Mouse (Mus musculus): ENCODE measurements around the gene Katnal1. TPM values are rescaled to one million over a fixed set of nuclear protein-coding genes. Genes with fewer than 3 reads are reported as not detected.

Katnal1 gene
- polyA plus RNA-seq, 2 experiments = 5.1 to 7.6 TPM

- Histone ChIP-seq H3K27ac (peak overlapping the region; percentile 34), H3K9ac (replicated peaks) (peak overlapping the region; percentile 59), H3K36me3 (replicated peaks; ENCODE audit: control insufficient read depth, insufficient read depth, low read depth) (no peaks in the 10 kb centered on the region), H3K4me1 (replicated peaks; ENCODE audit: control insufficient read depth in 2 of 2, insufficient read depth in 2 of 2, low read length in 1 of 2) (peaks cover 8 to 32% of the 10 kb centered on the region in 2 experiments), H3K9me3 (ENCODE audit: control insufficient read depth, low read length) (no peaks in the 10 kb centered on the region), H3K4me2 (ENCODE audit: low read depth) (peak overlapping the region; percentile 95), H3K27me3 (ENCODE audit: control insufficient read depth, insufficient read depth, low read length) (no peaks in the 10 kb centered on the region), H3K4me3 (ENCODE audit: insufficient read depth in 1 of 2, low read depth in 2 of 2, low read length in 2 of 2) (peak overlapping the region; percentile 54 to 60)
- ATAC-seq (ENCODE audit: insufficient read depth) (peak; percentile 68), DNase-seq (ENCODE audit: low read depth in 3 of 3, low spot score in 3 of 3) (no peak)
- TF ChIP-seq CTCF (IDR thresholded peaks at IDR 0.05; ENCODE audit: low read depth) = no peak
- no peak for TF ChIP-seq EP300 (IDR thresholded peaks at IDR 0.05; ENCODE audit: low read depth)
- WGBS (ENCODE audit: insufficient replicate concordance) = 3% methylated on average over 38 of the region's 39 CpGs
Observed at GRCm38 (mm10) chr5:148959068-148959990, 30.2 kb upstream of the Katnal1 start.

- H3K9ac ChIP-seq (replicated peaks) = peak overlapping the region; percentile 59
Observed at GRCm38 (mm10) chr5:148958355-148958754, 29.2 kb upstream of the Katnal1 start.

GRCm38 (mm10) chr5:148956898-148957535, 27.9 kb upstream of the Katnal1 start:
- no peaks in the 10 kb centered on the region for H3K27me3 ChIP-seq (ENCODE audit: control insufficient read depth, insufficient read depth, low read length)
- no peak for TF ChIP-seq EP300 (IDR thresholded peaks at IDR 0.05; ENCODE audit: low read depth)
- TF ChIP-seq CTCF (IDR thresholded peaks at IDR 0.05; ENCODE audit: low read depth) = no peak
- H3K4me2 ChIP-seq (ENCODE audit: low read depth) = no peak overlapping the region; the same call in 1 of the 2 replicates
- H3K9ac ChIP-seq (replicated peaks) = no peak overlapping the region
- no peak for DNase-seq (ENCODE audit: low read depth in 3 of 3, low spot score in 3 of 3)
- H3K9me3 ChIP-seq (ENCODE audit: control insufficient read depth, low read length) = no peaks in the 10 kb centered on the region
- H3K4me1 ChIP-seq (replicated peaks; ENCODE audit: control insufficient read depth in 2 of 2, insufficient read depth in 2 of 2, low read length in 1 of 2) = peaks cover 7 to 30% of the 10 kb centered on the region in 2 experiments
- no peaks in the 10 kb centered on the region for H3K36me3 ChIP-seq (replicated peaks; ENCODE audit: control insufficient read depth, insufficient read depth, low read depth)
- WGBS (ENCODE audit: insufficient replicate concordance) = 29% methylated on average over 9 of the region's 9 CpGs
- no peak overlapping the region for H3K4me3 ChIP-seq (ENCODE audit: insufficient read depth in 1 of 2, low read depth in 2 of 2, low read length in 2 of 2)
- no peak for ATAC-seq (ENCODE audit: insufficient read depth)
- no peak overlapping the region for H3K27ac ChIP-seq

More at GRCm38 (mm10) chr5:148958355-148958754, 29.2 kb upstream of the Katnal1 start:
- Histone ChIP-seq H3K27me3 (ENCODE audit: control insufficient read depth, insufficient read depth, low read length) (no peaks in the 10 kb centered on the region), H3K4me2 (ENCODE audit: low read depth) (peak overlapping the region; percentile 95), H3K27ac (no peak overlapping the region), H3K36me3 (replicated peaks; ENCODE audit: control insufficient read depth, insufficient read depth, low read depth) (no peaks in the 10 kb centered on the region), H3K4me1 (replicated peaks; ENCODE audit: control insufficient read depth in 2 of 2, insufficient read depth in 2 of 2, low read length in 1 of 2) (peaks cover 7 to 30% of the 10 kb centered on the region in 2 experiments), H3K4me3 (ENCODE audit: insufficient read depth in 1 of 2, low read depth in 2 of 2, low read length in 2 of 2) (peak overlapping the region in 1 of 2 experiments; percentile 60; a peak in 1 of 4 replicates), H3K9me3 (ENCODE audit: control insufficient read depth, low read length) (no peaks in the 10 kb centered on the region)
- WGBS (ENCODE audit: insufficient replicate concordance) = 32% methylated on average over 9 of the region's 9 CpGs
- DNase-seq (ENCODE audit: low read depth in 3 of 3, low spot score in 3 of 3) (no peak), ATAC-seq (ENCODE audit: insufficient read depth) (no peak)
- TF ChIP-seq CTCF (IDR thresholded peaks at IDR 0.05; ENCODE audit: low read depth) (peak; percentile 87), EP300 (IDR thresholded peaks at IDR 0.05; ENCODE audit: low read depth) (no peak)

GRCm38 (mm10) chr5:148956091-148956490, 27.0 kb upstream of the Katnal1 start:
- Histone ChIP-seq H3K4me1 (replicated peaks; ENCODE audit: control insufficient read depth in 2 of 2, insufficient read depth in 2 of 2, low read length in 1 of 2) (peaks cover 7 to 30% of the 10 kb centered on the region in 2 experiments), H3K4me3 (ENCODE audit: insufficient read depth in 1 of 2, low read depth in 2 of 2, low read length in 2 of 2) (no peak overlapping the region), H3K4me2 (ENCODE audit: low read depth) (no peak overlapping the region), H3K27ac (no peak overlapping the region), H3K9ac (replicated peaks) (no peak overlapping the region), H3K27me3 (ENCODE audit: control insufficient read depth, insufficient read depth, low read length) (no peaks in the 10 kb centered on the region), H3K36me3 (replicated peaks; ENCODE audit: control insufficient read depth, insufficient read depth, low read depth) (no peaks in the 10 kb centered on the region), H3K9me3 (ENCODE audit: control insufficient read depth, low read length) (no peaks in the 10 kb centered on the region)
- 55% methylated on average over 9 of the region's 9 CpGs for WGBS (ENCODE audit: insufficient replicate concordance)
- no peak for DNase-seq (ENCODE audit: low read depth in 3 of 3, low spot score in 3 of 3)
- no peak for ATAC-seq (ENCODE audit: insufficient read depth)
- no peak for TF ChIP-seq EP300 (IDR thresholded peaks at IDR 0.05; ENCODE audit: low read depth)
- TF ChIP-seq CTCF (IDR thresholded peaks at IDR 0.05; ENCODE audit: low read depth) = no peak

GRCm38 (mm10) chr5:148955575-148955974, 26.5 kb upstream of the Katnal1 start:
- no peaks in the 10 kb centered on the region for H3K36me3 ChIP-seq (replicated peaks; ENCODE audit: control insufficient read depth, insufficient read depth, low read depth)
- no peak overlapping the region for H3K4me2 ChIP-seq (ENCODE audit: low read depth)
- DNase-seq (ENCODE audit: low read depth in 3 of 3, low spot score in 3 of 3) (no peak), ATAC-seq (ENCODE audit: insufficient read depth) (no peak)
- no peaks in the 10 kb centered on the region for H3K27me3 ChIP-seq (ENCODE audit: control insufficient read depth, insufficient read depth, low read length)
- no peak overlapping the region for H3K4me3 ChIP-seq (ENCODE audit: insufficient read depth in 1 of 2, low read depth in 2 of 2, low read length in 2 of 2)
- no peak overlapping the region for H3K27ac ChIP-seq
- no peak for TF ChIP-seq EP300 (IDR thresholded peaks at IDR 0.05; ENCODE audit: low read depth)
- TF ChIP-seq CTCF (IDR thresholded peaks at IDR 0.05; ENCODE audit: low read depth) = no peak
- H3K9ac ChIP-seq (replicated peaks) = no peak overlapping the region
- H3K4me1 ChIP-seq (replicated peaks; ENCODE audit: control insufficient read depth in 2 of 2, insufficient read depth in 2 of 2, low read length in 1 of 2) = peaks cover 7 to 30% of the 10 kb centered on the region in 2 experiments
- H3K9me3 ChIP-seq (ENCODE audit: control insufficient read depth, low read length) = no peaks in the 10 kb centered on the region
- 77% methylated on average over 6 of the region's 6 CpGs for WGBS (ENCODE audit: insufficient replicate concordance)
